Mouse (Mus musculus) kidney, adult 2 months (tissue): ENCODE results near the gene Shld2. TPM values are rescaled to one million over a fixed set of nuclear protein-coding genes. Genes with fewer than 3 reads are reported as not detected.

Source experiments
- DNase-seq: peaks from one replicate; pipeline ENCODE4 v3.0.0; 2021
- H3K27ac ChIP-seq: fragments of 200-500 bp; 2 replicates; pipeline ENCODE4 v1.5.1; 2012; ENCODE audit warnings: low read depth, low read length, control low read depth, inconsistent platforms; ENCODE audit not compliant: insufficient read depth
- H3K27me3 ChIP-seq: fragments of 200-500 bp; replicated peaks from 2 replicates; pipeline ENCODE4 v1.6.1; 2012; ENCODE audit warnings: mild to moderate bottlenecking, moderate library complexity, low read length, inconsistent platforms; ENCODE audit not compliant: control insufficient read depth, insufficient read depth
- H3K36me3 ChIP-seq: fragments of 200-500 bp; 2 replicates; pipeline ENCODE4 v1.6.1; 2012; ENCODE audit warnings: mild to moderate bottlenecking, moderate library complexity, low read length, inconsistent platforms; ENCODE audit not compliant: control insufficient read depth, insufficient read depth
- H3K4me1 ChIP-seq: fragments of 200-500 bp; 2 replicates; pipeline ENCODE4 v1.6.1; 2011; ENCODE audit warnings: low read length; ENCODE audit not compliant: control insufficient read depth, insufficient read depth
- H3K4me3 ChIP-seq: fragments of 200-500 bp; 2 replicates; pipeline ENCODE4 v1.5.1; 2011; ENCODE audit warnings: mild to moderate bottlenecking, low read depth, low read length, control low read depth; ENCODE audit not compliant: insufficient read depth
- CTCF ChIP-seq: fragments of 200-500 bp; conservative IDR thresholded peaks from 2 replicates; pipeline ENCODE4 v1.5.1; 2011; ENCODE audit warnings: low read depth, mild to moderate bottlenecking, control low read depth, low read length, moderate library complexity, mixed read lengths; ENCODE audit not compliant: insufficient read depth, insufficient read length
- POLR2A ChIP-seq: fragments of 200-500 bp; IDR thresholded peaks from one replicate; pipeline ENCODE4 v1.6.1; 2011; ENCODE audit warnings: low read depth, low read length, control low read depth
- WGBS: fragments of 180-500 bp; shearing (Covaris S2); methylation state at CpG from one replicate; pipeline ENCODE4 v1.1.7; 2018; 5-methylcytosine and 5-hydroxymethylcytosine counted together
- polyA plus RNA-seq: library from polyadenylated mRNA; depleted of rRNA; stranded (reverse); fragments of >200 nt; gene quantifications from 2 replicates; pipeline ENCODE4 v1.2.3, GENCODE M21; 2012

Shld2 gene
- polyA plus RNA-seq, 1 experiment, result 3.6 TPM

DNA sequence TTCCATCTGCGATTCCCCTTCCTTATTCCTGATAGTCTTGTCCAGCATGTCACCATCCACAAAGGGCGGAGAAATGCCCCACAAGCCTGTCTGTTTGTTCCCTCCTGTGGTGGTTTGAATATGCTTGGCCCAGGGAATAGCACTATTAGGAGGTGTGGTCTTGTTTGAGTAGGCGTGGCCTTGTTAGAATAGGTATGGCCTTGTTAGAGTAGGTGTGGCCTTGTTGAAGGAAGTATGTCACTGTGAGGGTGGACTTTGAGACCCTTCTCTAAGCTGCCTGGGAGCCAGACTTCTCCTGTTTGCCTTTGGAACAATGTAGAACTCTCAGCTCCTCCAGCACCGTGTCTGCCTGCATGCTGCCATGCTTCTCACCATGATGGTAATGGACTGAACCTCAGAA lies 100.4 kb downstream of the Shld2 start:
- no peak overlapping the region for H3K4me3 ChIP-seq
- H3K36me3 ChIP-seq, result no peaks in the 10 kb centered on the region
- H3K4me1 ChIP-seq, result no peaks in the 10 kb centered on the region
- DNase-seq, result no peak
- 93% methylated on average over 4 of the region's 4 CpGs for whole genome bisulfite sequencing
- no peak overlapping the region for H3K27ac ChIP-seq
- no peak for TF ChIP-seq CTCF
- TF ChIP-seq POLR2A, result no peak
- H3K27me3 ChIP-seq, result no peaks in the 10 kb centered on the region

DNA sequence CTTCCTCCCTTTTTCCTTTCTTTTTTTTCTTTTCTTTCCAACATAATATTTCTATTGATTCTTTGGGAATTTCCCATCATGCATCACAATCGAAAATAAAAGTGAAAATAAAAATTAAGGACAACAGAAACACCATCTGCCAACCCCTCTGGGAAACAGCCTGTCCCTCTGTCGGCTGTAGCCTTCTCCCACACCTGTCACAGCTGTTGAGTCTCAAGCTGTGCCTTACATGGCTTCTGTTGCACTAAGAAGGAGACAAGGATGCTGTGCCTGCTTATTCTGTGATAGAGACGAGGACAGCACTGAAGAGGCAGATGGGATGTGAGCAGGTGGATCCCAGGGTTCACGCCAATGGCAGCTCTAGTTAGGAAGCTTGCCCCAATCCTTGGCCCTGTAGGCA lies 101.2 kb downstream of the Shld2 start:
- TF ChIP-seq CTCF (no peak), POLR2A (no peak)
- Histone ChIP-seq H3K4me3 (no peak overlapping the region), H3K4me1 (no peaks in the 10 kb centered on the region), H3K27ac (no peak overlapping the region), H3K36me3 (no peaks in the 10 kb centered on the region), H3K27me3 (no peaks in the 10 kb centered on the region)
- WGBS, result 60% methylated on average over 4 of the region's 4 CpGs
- DNase-seq, result no peak

DNA sequence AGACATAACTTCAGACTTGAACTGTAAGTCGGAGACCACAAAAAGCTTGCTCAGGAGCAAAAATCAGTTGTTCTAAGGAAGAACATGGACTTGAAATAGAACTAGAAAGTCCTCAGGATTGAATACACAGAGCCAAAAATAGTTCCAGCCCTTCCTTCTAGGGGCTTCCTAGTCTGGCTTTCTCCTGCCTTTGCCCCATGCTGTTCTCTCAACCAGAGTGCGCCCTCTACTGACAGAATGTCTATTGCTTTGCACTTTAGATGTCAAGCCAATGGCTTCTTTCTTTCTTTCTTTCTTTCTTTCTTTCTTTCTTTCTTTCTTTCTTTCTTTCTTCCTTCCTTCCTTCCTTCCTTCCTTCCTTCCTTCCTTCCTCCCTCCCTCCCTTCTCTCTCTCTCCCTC lies 101.6 kb downstream of the Shld2 start:
- no peak overlapping the region for H3K27ac ChIP-seq
- TF ChIP-seq POLR2A, result no peak
- TF ChIP-seq CTCF, result peak; percentile 56
- H3K27me3 ChIP-seq, result no peaks in the 10 kb centered on the region
- peak; percentile 50 for DNase-seq
- H3K36me3 ChIP-seq, result no peaks in the 10 kb centered on the region
- H3K4me3 ChIP-seq, result no peak overlapping the region
- H3K4me1 ChIP-seq, result no peaks in the 10 kb centered on the region
- WGBS, result 55% methylated on average over 2 of the region's 2 CpGs

DNA sequence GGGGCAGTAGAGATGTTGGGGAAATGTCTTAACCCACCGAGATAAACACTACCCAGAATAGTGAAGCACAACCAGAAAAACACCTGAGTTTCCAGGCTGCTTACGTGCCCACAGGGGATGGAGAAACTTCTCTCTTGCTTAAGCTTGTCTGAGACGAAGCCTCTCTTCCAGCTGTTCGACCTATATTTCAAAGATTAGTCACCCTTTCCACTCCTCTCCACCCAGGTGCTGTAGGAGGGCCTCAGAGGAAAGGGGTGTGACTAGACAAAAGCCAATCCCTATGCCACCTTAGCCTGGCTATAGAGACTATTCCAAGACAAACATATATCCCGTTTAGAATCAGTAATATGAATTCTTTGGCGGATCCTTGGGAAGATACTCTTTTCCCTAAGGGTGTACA lies 102.3 kb downstream of the Shld2 start:
- TF ChIP-seq POLR2A (no peak), CTCF (no peak)
- H3K36me3 ChIP-seq, result no peaks in the 10 kb centered on the region
- no peak overlapping the region for H3K27ac ChIP-seq
- H3K4me3 ChIP-seq, result no peak overlapping the region
- no peaks in the 10 kb centered on the region for H3K27me3 ChIP-seq
- WGBS, result 76% methylated on average over 6 of the region's 6 CpGs
- no peaks in the 10 kb centered on the region for H3K4me1 ChIP-seq
- no peak for DNase-seq

DNA sequence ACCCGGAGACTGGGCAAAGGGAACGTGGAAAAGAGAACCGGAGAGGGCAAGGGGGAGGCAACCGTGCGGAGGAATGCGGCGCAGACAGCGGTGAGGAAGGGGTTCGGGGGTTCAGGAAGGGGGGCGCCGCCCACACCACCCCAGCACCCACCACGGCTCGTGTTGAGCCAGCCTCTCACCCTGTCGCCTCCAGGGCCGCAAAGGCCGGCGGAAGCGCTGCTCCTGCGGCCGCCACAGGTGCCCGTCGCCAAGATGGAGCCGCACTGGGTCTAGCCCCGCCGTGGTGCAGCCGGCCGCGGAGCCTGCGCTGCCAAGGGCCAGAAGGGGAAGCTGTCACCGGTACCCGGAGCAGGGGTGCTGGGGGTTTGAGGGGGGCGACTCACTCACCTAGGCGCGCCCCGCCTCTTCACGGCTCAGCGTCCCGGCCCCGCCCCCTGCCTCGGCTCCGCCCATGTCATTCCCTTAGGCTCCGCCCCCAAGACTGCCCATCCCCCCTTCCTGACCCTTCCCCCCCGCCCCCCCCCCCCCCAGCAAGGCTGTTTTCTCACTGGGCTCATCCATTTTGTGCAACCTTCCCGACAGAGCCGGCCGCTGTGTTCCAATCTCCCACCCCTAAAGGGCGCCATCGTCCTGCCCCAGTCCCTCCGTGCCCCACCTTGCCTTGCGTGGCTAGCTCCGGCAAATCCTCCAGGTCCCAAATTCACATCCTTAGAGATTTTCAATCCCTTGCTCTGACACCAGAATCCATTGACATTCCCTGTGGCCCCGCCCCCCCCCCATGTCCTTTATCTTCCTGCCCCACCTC lies 108.9 kb downstream of the Shld2 start, which contains the start of gene Gprin2:
Gene Gprin2, minus strand, starts transcription at position 423 of the 805 bp plus-strand sequence.
- peak; percentile 14 for DNase-seq
- Histone ChIP-seq H3K27me3 (no peaks in the 10 kb centered on the region), H3K4me3 (peak within 1 kb of the TSS; percentile 64), H3K4me1 (no peaks in the 10 kb centered on the region), H3K36me3 (no peaks in the 10 kb centered on the region), H3K27ac (no peak within 1 kb of the TSS)
- TF ChIP-seq POLR2A, result no peak
- no peak for TF ChIP-seq CTCF
- WGBS, result 8% methylated on average over 45 of the region's 52 CpGs

DNA sequence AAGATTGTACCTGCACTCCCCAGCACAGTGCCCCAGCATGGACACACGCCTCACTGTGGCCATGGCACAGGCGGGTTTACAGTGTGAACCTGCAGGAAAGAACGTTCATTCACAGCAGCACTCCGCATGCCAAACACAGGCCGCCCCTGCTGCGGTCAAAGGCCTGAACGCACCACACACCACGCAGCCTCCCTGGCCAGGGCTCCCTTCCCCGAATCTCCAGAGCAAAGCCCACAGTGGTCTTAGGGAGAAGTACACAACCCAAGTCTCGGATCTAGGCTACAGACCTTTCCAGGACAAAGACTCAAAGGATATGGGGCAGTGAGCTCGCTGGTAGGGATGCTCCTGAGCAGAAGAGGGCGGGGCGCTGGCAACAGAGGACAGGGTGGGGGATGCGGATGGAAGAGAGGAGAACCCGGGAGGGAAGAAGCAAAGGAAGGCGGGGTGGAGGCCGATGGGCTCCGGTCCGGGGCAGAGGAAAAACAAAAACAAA lies 109.5 kb downstream of the Shld2 start:
- peak; percentile 19 for DNase-seq
- WGBS, result 8% methylated on average over 19 of the region's 19 CpGs
- Histone ChIP-seq H3K27ac (no peak overlapping the region), H3K27me3 (no peaks in the 10 kb centered on the region), H3K4me1 (no peaks in the 10 kb centered on the region), H3K4me3 (peak overlapping the region; percentile 64), H3K36me3 (no peaks in the 10 kb centered on the region)
- TF ChIP-seq POLR2A (no peak), CTCF (no peak)

DNA sequence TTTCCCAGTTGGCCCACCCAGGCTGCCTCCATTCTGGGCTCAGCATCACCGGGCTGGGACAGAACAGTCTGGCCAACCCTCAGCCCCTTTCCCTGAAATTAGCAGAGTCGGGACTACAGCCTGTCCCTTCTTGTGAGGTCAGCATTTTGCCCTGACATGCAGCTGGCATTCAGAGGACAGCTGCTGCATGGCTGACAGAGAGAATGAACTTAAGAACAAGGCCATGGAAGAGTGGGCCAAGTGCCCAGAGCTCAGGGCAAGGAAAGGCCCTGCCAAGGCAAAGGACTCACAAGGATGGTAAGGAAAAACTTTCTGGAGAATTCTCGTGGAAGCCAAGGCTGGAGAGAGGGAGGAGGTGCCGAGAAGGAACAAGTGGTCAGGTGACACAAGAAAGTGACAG lies 113.6 kb downstream of the Shld2 start:
- TF ChIP-seq POLR2A (no peak), CTCF (no peak)
- Histone ChIP-seq H3K27ac (no peak overlapping the region), H3K36me3 (no peaks in the 10 kb centered on the region), H3K4me3 (no peak overlapping the region), H3K4me1 (no peaks in the 10 kb centered on the region), H3K27me3 (no peaks in the 10 kb centered on the region)
- peak; percentile 24 for DNase-seq
- 40% methylated on average over 4 of the region's 4 CpGs for WGBS
